Mouse (Mus musculus): Measurements from ENCODE around the gene Dpp6. TPM values are rescaled to one million over a fixed set of nuclear protein-coding genes. Genes with fewer than 3 reads are reported as not detected.
A peak's percentile ranks its signal among the peaks of the same experiment; 100 is the strongest.

Dpp6 gene
- polyA plus RNA-seq, 1 experiment from 2014 or later: 86.2 TPM

DNA sequence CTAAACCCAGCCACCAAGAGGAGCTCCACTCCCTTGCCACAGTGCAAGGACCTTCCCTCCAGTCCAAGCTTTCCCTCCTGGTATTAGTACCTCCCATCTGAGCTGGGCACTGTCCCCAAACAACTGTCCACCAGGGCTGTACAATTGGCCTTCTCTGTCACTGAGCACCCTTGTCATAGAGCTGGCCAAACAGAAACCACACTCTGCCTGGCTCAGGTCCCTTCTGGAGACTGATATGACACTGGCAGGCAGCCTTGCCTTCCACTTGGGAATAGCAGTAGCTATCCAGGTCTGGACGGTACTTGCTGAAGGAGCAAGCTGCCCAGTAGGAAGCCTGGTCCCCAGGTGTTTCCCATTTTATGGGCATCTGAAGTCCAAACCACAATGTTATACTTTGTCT, 806.9 kb downstream of the Dpp6 start:
- H3K27ac ChIP-seq (replicated peaks): no peak overlapping the region
- no peaks in the 10 kb centered on the region for H3K36me3 ChIP-seq
- H3K4me3 ChIP-seq: no peak overlapping the region
- no peaks in the 10 kb centered on the region for H3K27me3 ChIP-seq
- no peaks in the 10 kb centered on the region for H3K4me1 ChIP-seq (replicated peaks)
- no peaks in the 10 kb centered on the region for H3K9me3 ChIP-seq
- H3K9ac ChIP-seq: no peak overlapping the region
- H3K4me2 ChIP-seq: no peak overlapping the region
- 65% methylated on average over 1 of the region's 1 CpGs for WGBS
- ATAC-seq (ENCODE audit: low FRiP score, low read depth): no peak

DNA sequence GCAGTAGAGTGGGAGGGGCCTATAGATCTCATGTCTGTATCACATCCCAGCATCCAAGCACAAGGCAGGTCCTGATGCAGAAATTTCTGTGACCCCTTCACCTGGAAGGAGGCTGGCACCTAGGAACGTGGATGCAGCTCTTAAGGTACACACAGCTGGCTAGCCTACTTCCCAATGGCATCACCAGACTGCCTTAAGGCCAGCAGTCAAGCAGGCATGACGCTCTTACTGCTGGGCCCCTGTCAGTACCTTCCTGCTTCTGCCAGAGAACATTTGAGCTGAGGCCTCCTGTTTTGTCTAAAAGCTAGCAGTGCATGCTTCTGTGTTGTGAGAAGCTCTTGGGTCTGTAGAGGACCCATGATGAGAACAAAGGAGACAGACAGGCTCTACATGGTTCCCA, 815.1 kb downstream of the Dpp6 start:
- no peak overlapping the region for H3K4me2 ChIP-seq
- H3K36me3 ChIP-seq: peaks cover 21% of the 10 kb centered on the region
- H3K27me3 ChIP-seq: no peaks in the 10 kb centered on the region
- WGBS: 85% methylated on average over 2 of the region's 2 CpGs
- no peaks in the 10 kb centered on the region for H3K4me1 ChIP-seq (replicated peaks)
- H3K9ac ChIP-seq: no peak overlapping the region
- H3K27ac ChIP-seq (replicated peaks): no peak overlapping the region
- ATAC-seq (ENCODE audit: low FRiP score, low read depth): no peak
- H3K9me3 ChIP-seq: no peaks in the 10 kb centered on the region
- no peak overlapping the region for H3K4me3 ChIP-seq

DNA sequence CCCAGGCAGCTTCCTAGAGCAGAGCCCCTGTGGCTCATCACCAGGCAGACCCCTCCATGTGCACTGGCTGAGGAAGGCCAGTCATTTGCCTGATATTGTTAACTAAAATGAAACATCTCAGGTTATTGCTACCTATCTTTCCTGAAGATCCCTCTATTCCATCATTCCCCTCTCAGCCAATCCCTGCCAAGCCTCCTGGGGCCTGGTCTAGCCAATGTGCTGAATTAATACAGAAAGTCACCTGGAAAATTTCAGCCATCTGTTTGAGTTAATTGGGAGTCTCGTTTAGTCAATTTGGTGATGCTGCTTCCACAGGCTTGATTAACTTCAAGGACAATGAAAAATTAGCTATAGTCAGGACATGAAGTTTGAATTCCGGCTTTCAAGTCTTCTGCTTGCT, 818.9 kb downstream of the Dpp6 start:
- H3K4me3 ChIP-seq: no peak overlapping the region
- no peak overlapping the region for H3K4me2 ChIP-seq
- ATAC-seq (ENCODE audit: low FRiP score, low read depth): no peak
- no peaks in the 10 kb centered on the region for H3K27me3 ChIP-seq
- WGBS: 68% methylated on average over 2 of the region's 2 CpGs
- H3K4me1 ChIP-seq (replicated peaks): no peaks in the 10 kb centered on the region
- H3K9ac ChIP-seq: no peak overlapping the region
- no peak overlapping the region for H3K27ac ChIP-seq (replicated peaks)
- peaks cover 25% of the 10 kb centered on the region for H3K36me3 ChIP-seq
- no peaks in the 10 kb centered on the region for H3K9me3 ChIP-seq

DNA sequence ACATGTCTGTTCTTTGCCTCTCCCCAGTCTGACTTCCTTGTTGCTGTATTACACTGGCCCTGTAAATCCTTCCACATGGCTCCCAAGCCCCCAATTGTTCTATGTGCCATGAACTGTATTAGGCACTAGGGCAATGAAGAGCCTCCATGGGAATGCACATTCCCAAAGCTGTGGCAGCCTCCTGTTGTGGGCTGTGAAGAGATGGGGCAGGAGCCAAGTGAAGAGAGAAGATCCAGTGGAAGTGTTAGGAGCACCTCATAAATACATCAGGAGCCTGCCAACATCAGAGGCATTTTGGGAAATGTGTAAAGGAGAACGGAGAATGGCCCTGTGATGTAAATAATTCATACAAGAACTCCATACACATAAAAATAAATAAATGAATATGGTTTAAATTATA, 824.9 kb downstream of the Dpp6 start:
- H3K36me3 ChIP-seq: peaks cover 8% of the 10 kb centered on the region
- H3K27ac ChIP-seq (replicated peaks): no peak overlapping the region
- H3K4me2 ChIP-seq: no peak overlapping the region
- H3K4me1 ChIP-seq (replicated peaks): no peaks in the 10 kb centered on the region
- no peak overlapping the region for H3K4me3 ChIP-seq
- WGBS: 97% methylated on average over 1 of the region's 1 CpGs
- no peak overlapping the region for H3K9ac ChIP-seq
- H3K9me3 ChIP-seq: no peaks in the 10 kb centered on the region
- no peaks in the 10 kb centered on the region for H3K27me3 ChIP-seq
- ATAC-seq (ENCODE audit: low FRiP score, low read depth): no peak

DNA sequence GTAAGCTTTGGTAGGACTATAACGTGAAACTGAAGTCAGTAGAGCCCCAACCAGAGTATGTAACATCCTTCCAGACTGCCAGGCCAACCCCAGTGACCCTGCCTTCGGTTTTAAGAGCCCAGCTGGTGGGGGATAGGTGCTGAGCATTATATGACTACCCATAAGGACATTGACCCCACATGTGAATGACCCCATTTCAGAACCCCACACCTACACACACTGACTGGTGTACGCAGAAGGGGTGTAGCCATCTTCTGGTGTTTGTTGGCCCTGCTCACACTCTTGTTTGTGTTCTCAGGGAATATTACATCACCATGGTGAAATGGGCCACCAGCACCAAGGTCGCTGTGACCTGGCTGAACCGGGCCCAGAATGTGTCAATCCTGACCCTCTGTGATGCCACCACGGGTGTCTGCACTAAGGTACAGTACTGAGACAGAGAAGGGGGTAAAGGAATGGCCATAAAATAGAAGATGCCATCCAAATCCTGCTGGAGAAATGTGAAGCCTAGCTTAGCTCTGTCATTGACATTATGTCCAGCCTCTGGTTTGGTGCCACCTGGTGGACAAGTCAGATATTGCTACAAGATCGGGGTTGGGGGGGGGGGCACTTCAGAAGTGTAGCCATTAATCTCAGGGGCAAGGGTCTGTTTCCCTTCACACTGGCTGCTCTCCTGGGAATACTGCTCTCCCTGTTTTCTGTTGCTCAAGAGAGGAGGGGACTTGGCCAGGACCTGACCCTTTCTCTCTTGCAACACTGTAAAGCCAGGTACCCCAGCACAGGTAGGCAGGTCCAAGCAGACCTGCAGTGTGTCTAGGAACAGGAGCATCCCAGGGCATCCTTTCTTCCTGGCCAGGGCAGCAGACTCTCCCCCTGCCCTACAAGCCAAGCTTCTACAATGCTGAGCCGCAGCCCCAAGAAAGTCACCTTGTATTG, 835.1 kb downstream of the Dpp6 start:
- peaks cover 4% of the 10 kb centered on the region; the same call in 1 of the 2 replicates for H3K36me3 ChIP-seq
- H3K9me3 ChIP-seq: no peaks in the 10 kb centered on the region
- H3K4me1 ChIP-seq (replicated peaks): no peaks in the 10 kb centered on the region
- no peak overlapping the region for H3K27ac ChIP-seq (replicated peaks)
- WGBS: 56% methylated on average over 8 of the region's 8 CpGs
- no peak overlapping the region for H3K4me2 ChIP-seq
- ATAC-seq (ENCODE audit: low FRiP score, low read depth): peak; percentile 57; the same call in 1 of the 2 replicates
- H3K9ac ChIP-seq: no peak overlapping the region
- no peaks in the 10 kb centered on the region for H3K27me3 ChIP-seq
- H3K4me3 ChIP-seq: no peak overlapping the region

DNA sequence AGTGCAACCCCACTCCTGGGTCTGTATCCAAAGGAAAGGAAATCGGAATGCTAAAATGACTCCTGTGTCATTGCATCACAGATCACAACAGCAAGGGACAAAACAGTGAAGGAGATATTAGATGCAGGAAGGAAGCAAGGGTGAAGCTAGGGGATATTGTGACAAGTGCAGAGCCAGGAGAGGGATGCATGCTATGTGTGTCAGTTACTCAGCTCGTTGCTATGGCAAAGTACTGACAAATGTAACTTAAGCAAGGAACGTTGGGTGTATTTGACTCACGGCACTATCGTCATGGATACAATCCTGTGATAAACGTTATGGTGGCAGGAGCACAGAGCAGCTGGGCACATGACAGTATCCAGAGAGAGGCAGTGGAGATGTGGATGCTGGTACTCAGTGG, 839.1 kb downstream of the Dpp6 start:
- no peaks in the 10 kb centered on the region for H3K27me3 ChIP-seq
- H3K9me3 ChIP-seq: no peaks in the 10 kb centered on the region
- peaks cover 4% of the 10 kb centered on the region; the same call in 1 of the 2 replicates for H3K36me3 ChIP-seq
- H3K4me1 ChIP-seq (replicated peaks): no peaks in the 10 kb centered on the region
- 44% methylated on average over 6 of the region's 6 CpGs for WGBS
- ATAC-seq (ENCODE audit: low FRiP score, low read depth): no peak
- no peak overlapping the region for H3K4me3 ChIP-seq
- 0 out of 2 replicates have a peak overlapping the region, but pooled peaks have one; percentile 1 for H3K27ac ChIP-seq (replicated peaks)
- H3K4me2 ChIP-seq: no peak overlapping the region
- H3K9ac ChIP-seq: no peak overlapping the region

DNA sequence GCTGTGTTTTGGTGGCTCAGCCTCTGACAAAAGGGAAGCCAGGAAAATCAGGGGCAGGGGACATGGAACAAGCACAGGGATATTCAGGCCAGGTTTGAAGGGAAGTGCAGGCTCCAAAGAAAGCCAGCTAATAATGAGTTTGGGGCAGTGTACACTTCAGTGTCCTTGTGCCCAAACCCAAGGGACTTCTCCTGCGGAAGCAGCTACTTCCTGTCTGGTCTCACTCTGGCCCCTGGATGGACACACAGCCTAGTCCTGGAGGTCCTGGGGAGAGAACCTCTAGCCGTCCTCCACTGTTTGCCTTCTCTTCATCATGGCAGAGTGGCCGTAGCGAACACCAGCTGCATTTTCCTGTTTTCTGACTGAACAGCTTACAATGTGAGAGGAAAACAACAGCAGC, 840.7 kb downstream of the Dpp6 start:
- WGBS: 78% methylated on average over 4 of the region's 4 CpGs
- H3K27me3 ChIP-seq: no peaks in the 10 kb centered on the region

DNA sequence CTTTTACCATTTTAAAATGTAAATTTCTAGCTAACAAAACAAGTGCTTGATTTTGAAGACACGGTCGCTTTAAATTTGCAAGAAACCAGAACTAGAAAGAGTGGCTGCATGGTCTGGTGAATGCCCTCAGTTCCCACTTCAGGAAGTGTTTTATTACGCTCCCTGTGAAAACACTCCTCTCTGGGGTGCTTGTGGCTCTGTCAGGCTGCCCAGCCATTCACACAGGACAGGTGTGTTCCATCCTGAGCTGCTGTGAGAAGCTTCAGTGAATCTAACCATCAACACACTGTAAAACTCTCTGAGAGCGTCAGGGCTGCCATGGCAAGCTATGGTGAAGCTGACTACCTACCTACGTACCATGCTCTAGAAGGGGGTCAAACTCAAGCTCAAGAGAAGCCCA, 841.2 kb downstream of the Dpp6 start:
- no peak for ATAC-seq (ENCODE audit: low FRiP score, low read depth)
- Histone ChIP-seq H3K4me2 (no peak overlapping the region), H3K27me3 (no peaks in the 10 kb centered on the region), H3K9me3 (no peaks in the 10 kb centered on the region), H3K27ac (replicated peaks) (no peak overlapping the region), H3K36me3 (peaks cover 4% of the 10 kb centered on the region; the same call in 1 of the 2 replicates), H3K4me1 (replicated peaks) (no peaks in the 10 kb centered on the region), H3K4me3 (no peak overlapping the region), H3K9ac (no peak overlapping the region)
- WGBS: 90% methylated on average over 5 of the region's 5 CpGs

More for the DNA sequence above, 840.7 kb downstream of the Dpp6 start:
- Histone ChIP-seq H3K9me3 (no peaks in the 10 kb centered on the region), H3K36me3 (peaks cover 4% of the 10 kb centered on the region; the same call in 1 of the 2 replicates), H3K4me2 (no peak overlapping the region), H3K27ac (replicated peaks) (no peak overlapping the region), H3K4me1 (replicated peaks) (no peaks in the 10 kb centered on the region), H3K9ac (no peak overlapping the region), H3K4me3 (no peak overlapping the region)
- no peak for ATAC-seq (ENCODE audit: low FRiP score, low read depth)

DNA sequence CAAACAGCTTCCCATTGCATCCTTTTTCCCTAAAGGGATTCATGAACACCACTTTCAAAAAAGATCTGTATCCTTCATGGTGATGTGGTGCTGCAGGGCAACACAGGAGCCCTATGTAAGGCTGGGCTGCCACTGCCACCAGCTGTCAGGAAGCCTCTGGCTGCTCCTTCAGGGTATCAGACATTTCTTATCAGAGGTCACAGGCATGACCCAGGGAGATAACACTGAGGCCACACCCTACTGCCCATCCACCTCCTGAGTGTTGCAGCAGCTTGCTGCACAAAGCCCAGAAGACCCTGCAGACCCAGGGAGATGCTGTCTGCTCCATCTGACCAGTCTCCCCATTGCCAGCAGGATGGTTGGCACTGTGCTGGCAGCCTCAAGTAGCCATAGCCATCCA, 841.6 kb downstream of the Dpp6 start:
- ATAC-seq (ENCODE audit: low FRiP score, low read depth): no peak
- Histone ChIP-seq H3K27ac (replicated peaks) (no peak overlapping the region), H3K4me3 (no peak overlapping the region), H3K9me3 (no peaks in the 10 kb centered on the region), H3K4me1 (replicated peaks) (no peaks in the 10 kb centered on the region), H3K4me2 (no peak overlapping the region), H3K9ac (no peak overlapping the region), H3K36me3 (peaks cover 2% of the 10 kb centered on the region), H3K27me3 (no peaks in the 10 kb centered on the region)

DNA sequence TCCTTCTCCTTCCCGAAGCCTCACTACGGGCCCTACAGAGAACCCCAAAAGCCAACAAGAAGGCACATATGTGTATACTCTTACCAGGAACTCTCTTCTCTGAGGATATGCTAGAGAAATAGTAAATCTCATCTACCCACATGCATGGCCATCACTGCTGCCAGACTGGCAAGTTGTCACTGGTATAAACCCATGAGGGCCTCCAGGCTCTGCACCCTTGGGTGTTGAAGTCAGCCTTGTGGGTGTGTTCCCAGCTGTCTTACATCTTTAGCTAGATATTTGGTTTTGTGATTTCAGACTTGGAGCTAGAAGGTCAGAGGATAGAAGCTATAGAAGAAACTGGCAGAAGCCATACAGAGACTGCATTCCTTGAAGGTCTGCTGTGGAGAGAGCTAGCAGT, 842.0 kb downstream of the Dpp6 start:
- peaks cover 7% of the 10 kb centered on the region for H3K36me3 ChIP-seq
- ATAC-seq (ENCODE audit: low FRiP score, low read depth): no peak
- no peaks in the 10 kb centered on the region for H3K27me3 ChIP-seq
- no peaks in the 10 kb centered on the region for H3K9me3 ChIP-seq
- no peaks in the 10 kb centered on the region for H3K4me1 ChIP-seq (replicated peaks)
- 95% methylated on average over 2 of the region's 2 CpGs for WGBS
- no peak overlapping the region for H3K9ac ChIP-seq
- no peak overlapping the region for H3K27ac ChIP-seq (replicated peaks)
- no peak overlapping the region for H3K4me2 ChIP-seq
- no peak overlapping the region for H3K4me3 ChIP-seq

DNA sequence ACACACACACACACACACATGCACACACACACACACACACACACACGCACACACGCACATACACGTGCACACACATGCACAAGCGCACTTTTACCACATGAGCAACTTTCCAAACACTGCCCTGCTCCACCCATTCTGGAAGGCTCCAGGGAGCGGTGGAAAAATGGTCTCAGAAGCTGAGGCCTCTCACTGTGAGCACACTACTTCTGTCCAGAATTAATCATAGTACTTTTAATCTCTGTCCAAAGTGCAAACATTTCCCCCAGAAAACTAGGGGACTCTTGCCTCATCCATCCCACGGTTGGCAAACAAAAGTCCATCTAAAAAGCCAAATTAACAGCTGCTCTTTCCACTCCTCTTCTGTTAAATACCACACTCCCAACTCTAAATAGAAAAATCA, 842.8 kb downstream of the Dpp6 start:
- H3K4me2 ChIP-seq: no peak overlapping the region
- no peak overlapping the region for H3K4me3 ChIP-seq
- 88% methylated on average over 6 of the region's 6 CpGs for WGBS
- H3K4me1 ChIP-seq (replicated peaks): no peaks in the 10 kb centered on the region
- no peak overlapping the region for H3K27ac ChIP-seq (replicated peaks)
- no peak for ATAC-seq (ENCODE audit: low FRiP score, low read depth)
- no peaks in the 10 kb centered on the region for H3K9me3 ChIP-seq
- no peaks in the 10 kb centered on the region for H3K27me3 ChIP-seq
- no peak overlapping the region for H3K9ac ChIP-seq
- peaks cover 10% of the 10 kb centered on the region; the same call in 1 of the 2 replicates for H3K36me3 ChIP-seq

DNA sequence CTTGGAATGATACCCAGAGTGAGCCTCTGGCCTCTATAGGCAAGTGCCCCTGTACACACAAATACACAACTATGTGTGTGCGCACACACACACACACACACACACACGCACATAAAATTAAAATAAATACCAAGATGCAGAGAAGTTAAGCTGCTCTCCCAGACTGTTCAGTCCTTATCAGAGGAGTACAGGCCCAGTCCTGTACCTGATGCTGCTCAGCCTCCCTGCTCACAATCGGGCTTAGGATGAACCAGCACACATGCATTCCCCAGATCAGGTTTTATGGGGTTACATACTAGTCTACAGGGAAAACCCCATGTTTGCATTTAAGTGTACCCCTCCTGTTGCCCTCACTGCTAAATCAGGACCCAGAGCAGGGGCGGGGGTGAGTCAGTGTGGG, 847.1 kb downstream of the Dpp6 start:
- no peak for ATAC-seq (ENCODE audit: low FRiP score, low read depth)
- Histone ChIP-seq H3K27ac (replicated peaks) (no peak overlapping the region), H3K9me3 (no peaks in the 10 kb centered on the region), H3K36me3 (peaks cover 40% of the 10 kb centered on the region), H3K4me3 (no peak overlapping the region), H3K4me1 (replicated peaks) (no peaks in the 10 kb centered on the region), H3K9ac (no peak overlapping the region), H3K27me3 (no peaks in the 10 kb centered on the region), H3K4me2 (no peak overlapping the region)
- 97% methylated on average over 4 of the region's 4 CpGs for WGBS

Measured in hindbrain, embryonic 15.5 days (tissue).